Mouse (Mus musculus): Measurements from ENCODE around the gene Phldb2.
A peak's percentile ranks its signal among the peaks of the same experiment; 100 is the strongest.

Gene Phldb2

GRCm38 (mm10) chr16:45792781-45793180, 160.6 kb downstream of the Phldb2 start:
- no peak for DNase-seq (ENCODE audit: low spot score)

GRCm38 (mm10) chr16:45791286-45791685, 162.1 kb downstream of the Phldb2 start:
- DNase-seq (ENCODE audit: low spot score) = no peak

- DNase-seq (ENCODE audit: low spot score) = no peak
These were observed 164.1 kb downstream of the Phldb2 start for GRCm38 (mm10) chr16:45789311-45789710.

- DNase-seq (ENCODE audit: low spot score) = no peak
These were observed 165.7 kb downstream of the Phldb2 start for GRCm38 (mm10) chr16:45787650-45788049.

- no peak for DNase-seq (ENCODE audit: low spot score)
These were observed 166.8 kb downstream of the Phldb2 start for GRCm38 (mm10) chr16:45786639-45787038.

GRCm38 (mm10) chr16:45780001-45780400, 173.4 kb downstream of the Phldb2 start:
- no peak for DNase-seq (ENCODE audit: low spot score)

GRCm38 (mm10) chr16:45774813-45775212, 178.6 kb downstream of the Phldb2 start:
- no peak for DNase-seq (ENCODE audit: low spot score)

- DNase-seq (ENCODE audit: low spot score) = no peak
These were observed 182.5 kb downstream of the Phldb2 start for GRCm38 (mm10) chr16:45770914-45771313.

- DNase-seq (ENCODE audit: low spot score) = no peak
These were observed 185.4 kb downstream of the Phldb2 start for GRCm38 (mm10) chr16:45767853-45768640.

GRCm38 (mm10) chr16:45767434-45767833, 186.0 kb downstream of the Phldb2 start:
- DNase-seq (ENCODE audit: low spot score) = no peak

- no peak for DNase-seq (ENCODE audit: low spot score)
These were observed 187.4 kb downstream of the Phldb2 start for GRCm38 (mm10) chr16:45765801-45766494.

GRCm38 (mm10) chr16:45765102-45765501, 188.3 kb downstream of the Phldb2 start:
- DNase-seq (ENCODE audit: low spot score) = no peak

GRCm38 (mm10) chr16:45762859-45763505, 190.4 kb downstream of the Phldb2 start:
- DNase-seq (ENCODE audit: low spot score) = no peak

GRCm38 (mm10) chr16:45761425-45761824, 192.0 kb downstream of the Phldb2 start:
- no peak for DNase-seq (ENCODE audit: low spot score)

GRCm38 (mm10) chr16:45758726-45759269, 194.6 kb downstream of the Phldb2 start:
- no peak for DNase-seq (ENCODE audit: low spot score)

GRCm38 (mm10) chr16:45757421-45758078, 195.8 kb downstream of the Phldb2 start:
- no peak for DNase-seq (ENCODE audit: low spot score)

- DNase-seq (ENCODE audit: low spot score) = no peak
These were observed 196.5 kb downstream of the Phldb2 start for GRCm38 (mm10) chr16:45756855-45757254.

GRCm38 (mm10) chr16:45743591-45744144, 209.7 kb downstream of the Phldb2 start:
- DNase-seq (ENCODE audit: low spot score) = no peak

GRCm38 (mm10) chr16:45742615-45743476, 210.6 kb downstream of the Phldb2 start, which contains the start of gene Abhd10:
TSS of gene Abhd10 (minus strand) at chr16:45742955.
- peak; percentile 92 for DNase-seq (ENCODE audit: low spot score)

GRCm38 (mm10) chr16:45737880-45738279, 215.5 kb downstream of the Phldb2 start:
- no peak for DNase-seq (ENCODE audit: low spot score)

- DNase-seq (ENCODE audit: low spot score) = no peak
These were observed 216.7 kb downstream of the Phldb2 start for GRCm38 (mm10) chr16:45736724-45737123.
